Mouse (Mus musculus): Measurements from ENCODE around the gene Zbtb46. TPM values are rescaled to one million over a fixed set of nuclear protein-coding genes. Genes with fewer than 3 reads are reported as not detected.

The Zbtb46 gene
- polyA plus RNA-seq, 1 experiment: 7.5 TPM

- no peak for TF ChIP-seq POLR2A (IDR thresholded peaks at IDR 0.05; ENCODE audit: extremely low read depth, insufficient read depth, low read length)
- TF ChIP-seq CTCF (IDR thresholded peaks at IDR 0.05; ENCODE audit: extremely low read depth, insufficient read depth, low read length): no peak
- Histone ChIP-seq H3K4me3 (ENCODE audit: insufficient read depth, low read length) (no peak overlapping the region), H3K4me1 (ENCODE audit: control insufficient read depth, insufficient read depth, low read length) (no peaks in the 10 kb centered on the region), H3K27ac (ENCODE audit: insufficient read depth, low read length) (no peak overlapping the region)
Measured at GRCm38 (mm10) chr2:181390136-181390870, 68.9 kb downstream of the Zbtb46 start.

GRCm38 (mm10) chr2:181386663-181387210 is 72.5 kb downstream of the Zbtb46 start:
- no peaks in the 10 kb centered on the region for H3K4me1 ChIP-seq (ENCODE audit: control insufficient read depth, insufficient read depth, low read length)

DNA sequence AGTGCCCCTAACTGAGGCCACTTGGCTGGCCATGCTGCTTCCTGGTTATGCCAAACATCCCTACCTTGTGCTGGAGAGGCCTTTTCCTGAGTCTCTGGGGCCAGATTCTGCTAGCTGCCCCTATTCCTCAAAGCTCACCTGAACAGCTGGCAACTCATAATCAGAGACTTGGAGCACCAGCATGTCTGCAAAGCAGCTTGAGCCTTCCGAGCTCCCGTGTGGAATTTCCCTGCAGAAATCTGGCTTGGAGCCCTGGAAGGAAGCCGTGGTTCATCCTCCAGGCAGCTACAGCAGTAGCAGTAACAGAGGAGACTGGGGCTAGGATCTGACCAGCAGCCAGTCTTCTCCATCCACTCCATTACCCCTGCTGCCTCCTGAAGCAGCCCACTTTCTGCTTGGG is 73.3 kb downstream of the Zbtb46 start:
- Histone ChIP-seq H3K4me3 (ENCODE audit: insufficient read depth, low read length) (no peak overlapping the region), H3K4me1 (ENCODE audit: control insufficient read depth, insufficient read depth, low read length) (no peaks in the 10 kb centered on the region), H3K27ac (ENCODE audit: insufficient read depth, low read length) (no peak overlapping the region)
- no peak for TF ChIP-seq POLR2A (IDR thresholded peaks at IDR 0.05; ENCODE audit: extremely low read depth, insufficient read depth, low read length)
- no peak for TF ChIP-seq CTCF (IDR thresholded peaks at IDR 0.05; ENCODE audit: extremely low read depth, insufficient read depth, low read length)

More at GRCm38 (mm10) chr2:181386663-181387210, 72.5 kb downstream of the Zbtb46 start:
- TF ChIP-seq POLR2A (IDR thresholded peaks at IDR 0.05; ENCODE audit: extremely low read depth, insufficient read depth, low read length): no peak
- TF ChIP-seq CTCF (IDR thresholded peaks at IDR 0.05; ENCODE audit: extremely low read depth, insufficient read depth, low read length): no peak
- H3K4me3 ChIP-seq (ENCODE audit: insufficient read depth, low read length): no peak overlapping the region
- H3K27ac ChIP-seq (ENCODE audit: insufficient read depth, low read length): no peak overlapping the region

DNA sequence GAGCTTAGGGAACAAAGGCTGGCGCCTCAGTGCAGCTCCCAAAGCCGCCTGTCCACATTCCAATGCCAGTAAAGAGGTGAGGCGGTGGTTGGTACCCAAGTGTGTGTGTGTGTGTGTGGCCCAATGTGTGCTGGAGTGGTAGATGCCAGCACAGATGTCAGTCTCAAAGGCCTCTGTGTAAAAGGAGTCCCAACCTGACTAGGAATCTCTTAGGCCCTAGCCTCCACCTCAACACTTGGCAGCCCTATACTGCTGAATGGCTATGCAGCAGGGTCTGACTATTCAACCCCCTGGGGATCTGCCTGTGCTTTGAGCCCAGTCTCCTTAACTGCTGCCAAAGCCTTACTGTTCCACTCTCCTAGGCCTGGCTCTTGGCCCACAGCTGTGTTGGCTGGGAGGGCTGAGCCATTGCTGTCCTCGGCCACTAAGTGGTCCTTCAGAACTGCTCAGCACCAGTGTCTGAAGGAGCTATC is 74.3 kb downstream of the Zbtb46 start:
- H3K27ac ChIP-seq (ENCODE audit: insufficient read depth, low read length): no peak overlapping the region

GRCm38 (mm10) chr2:181384463-181384862 is 74.8 kb downstream of the Zbtb46 start:
- Histone ChIP-seq H3K4me3 (ENCODE audit: insufficient read depth, low read length) (no peak overlapping the region), H3K27ac (ENCODE audit: insufficient read depth, low read length) (no peak overlapping the region), H3K4me1 (ENCODE audit: control insufficient read depth, insufficient read depth, low read length) (no peaks in the 10 kb centered on the region)
- TF ChIP-seq POLR2A (IDR thresholded peaks at IDR 0.05; ENCODE audit: extremely low read depth, insufficient read depth, low read length) (no peak), CTCF (IDR thresholded peaks at IDR 0.05; ENCODE audit: extremely low read depth, insufficient read depth, low read length) (no peak)

More for the DNA sequence above, 74.3 kb downstream of the Zbtb46 start:
- no peak for TF ChIP-seq POLR2A (IDR thresholded peaks at IDR 0.05; ENCODE audit: extremely low read depth, insufficient read depth, low read length)
- Histone ChIP-seq H3K4me3 (ENCODE audit: insufficient read depth, low read length) (no peak overlapping the region), H3K4me1 (ENCODE audit: control insufficient read depth, insufficient read depth, low read length) (no peaks in the 10 kb centered on the region)

DNA sequence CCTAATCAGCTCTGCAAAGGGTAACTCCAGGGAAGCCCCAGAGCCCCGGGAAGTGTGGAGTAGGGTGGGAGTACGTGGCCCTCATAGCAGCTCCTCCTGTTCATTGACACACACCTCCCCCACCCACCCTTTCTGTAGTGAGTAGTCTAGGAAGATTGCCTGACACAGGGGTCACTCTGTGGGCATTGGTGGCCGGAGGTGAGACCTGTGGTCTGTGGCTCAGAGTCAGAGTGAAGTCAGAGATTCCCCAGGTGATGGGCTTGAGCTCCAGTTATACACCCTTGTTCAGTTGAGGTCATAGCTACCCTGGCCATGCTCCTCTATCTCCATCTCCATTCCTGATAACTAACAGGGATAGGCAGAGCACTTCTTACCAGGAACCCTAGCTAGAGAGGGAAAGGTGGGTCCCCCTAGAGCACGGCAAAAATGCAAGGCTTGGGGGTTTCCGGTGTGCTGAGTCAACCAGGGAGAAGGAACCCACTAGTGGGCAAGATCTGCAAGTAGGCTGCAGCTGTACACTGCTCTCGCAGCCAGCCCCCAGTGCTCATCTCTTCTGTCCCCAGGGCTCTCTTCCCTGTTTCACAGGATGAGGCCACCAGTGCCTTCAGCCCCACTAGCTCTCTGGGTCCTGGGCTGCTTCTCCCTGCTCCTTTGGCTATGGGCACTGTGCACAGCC is 77.5 kb downstream of the Zbtb46 start:
- no peak overlapping the region for H3K4me3 ChIP-seq (ENCODE audit: insufficient read depth, low read length)
- H3K4me1 ChIP-seq (ENCODE audit: control insufficient read depth, insufficient read depth, low read length): no peaks in the 10 kb centered on the region

GRCm38 (mm10) chr2:181381107-181381506 is 78.1 kb downstream of the Zbtb46 start:
- H3K4me1 ChIP-seq (ENCODE audit: control insufficient read depth, insufficient read depth, low read length): no peaks in the 10 kb centered on the region
- H3K27ac ChIP-seq (ENCODE audit: insufficient read depth, low read length): no peak overlapping the region
- no peak for TF ChIP-seq CTCF (IDR thresholded peaks at IDR 0.05; ENCODE audit: extremely low read depth, insufficient read depth, low read length)
- no peak for TF ChIP-seq POLR2A (IDR thresholded peaks at IDR 0.05; ENCODE audit: extremely low read depth, insufficient read depth, low read length)
- no peak overlapping the region for H3K4me3 ChIP-seq (ENCODE audit: insufficient read depth, low read length)

More for the DNA sequence above, 77.5 kb downstream of the Zbtb46 start:
- TF ChIP-seq POLR2A (IDR thresholded peaks at IDR 0.05; ENCODE audit: extremely low read depth, insufficient read depth, low read length) (no peak), CTCF (IDR thresholded peaks at IDR 0.05; ENCODE audit: extremely low read depth, insufficient read depth, low read length) (no peak)
- no peak overlapping the region for H3K27ac ChIP-seq (ENCODE audit: insufficient read depth, low read length)

GRCm38 (mm10) chr2:181380251-181380650 is 79.0 kb downstream of the Zbtb46 start:
- H3K4me1 ChIP-seq (ENCODE audit: control insufficient read depth, insufficient read depth, low read length): no peaks in the 10 kb centered on the region
- H3K27ac ChIP-seq (ENCODE audit: insufficient read depth, low read length): no peak overlapping the region
- TF ChIP-seq CTCF (IDR thresholded peaks at IDR 0.05; ENCODE audit: extremely low read depth, insufficient read depth, low read length) (no peak), POLR2A (IDR thresholded peaks at IDR 0.05; ENCODE audit: extremely low read depth, insufficient read depth, low read length) (no peak)
- no peak overlapping the region for H3K4me3 ChIP-seq (ENCODE audit: insufficient read depth, low read length)

- Histone ChIP-seq H3K27ac (ENCODE audit: insufficient read depth, low read length) (no peak within 1 kb of the TSS), H3K4me1 (ENCODE audit: control insufficient read depth, insufficient read depth, low read length) (no peaks in the 10 kb centered on the region), H3K4me3 (ENCODE audit: insufficient read depth, low read length) (no peak within 1 kb of the TSS)
- TF ChIP-seq CTCF (IDR thresholded peaks at IDR 0.05; ENCODE audit: extremely low read depth, insufficient read depth, low read length): no peak
- no peak for TF ChIP-seq POLR2A (IDR thresholded peaks at IDR 0.05; ENCODE audit: extremely low read depth, insufficient read depth, low read length)
Measured at GRCm38 (mm10) chr2:181379778-181380177, 79.4 kb downstream of the Zbtb46 start, which contains the start of gene Lime1. TSS of gene Lime1 (plus strand) at chr2:181380078.
